Comparison of ENCODE assay signal across 14 mouse cellular contexts in genomic region chr6:146946327-146947029, GRCm38 (mm10). TPM values are rescaled to one million over a fixed set of nuclear protein-coding genes. Genes with fewer than 3 reads are reported as not detected.
DNase-seq lines count a peak whose midpoint lies in the region; ATAC-seq and TF ChIP-seq lines count a peak whose summit lies in the region.
"Had no signal": no experiment of that assay in that cellular context is flagged by ENCODE, and none has a peak within 500 bp of the region (broad histone marks: within the 10 kb centered on the region; RNA-seq: fewer than 3 reads in every experiment).

No protein-coding gene starts in this region.

- no peaks in the 10 kb centered on the region for H3K27me3 ChIP-seq in intestine, embryonic 16.5 days (replicated peaks; ENCODE audit: control insufficient read depth, insufficient read depth, low read length)
- H3K27me3 ChIP-seq in intestine, embryonic 15.5 days (replicated peaks) = no peaks in the 10 kb centered on the region
- H3K27me3 ChIP-seq in intestine, postnatal 0 days (replicated peaks; ENCODE audit: control insufficient read depth, insufficient read depth, low read length) = no peaks in the 10 kb centered on the region
- H3K27me3 ChIP-seq in stomach, postnatal 0 days (ENCODE audit: control insufficient read depth, insufficient read depth, low read length) = no peaks in the 10 kb centered on the region

- no peak overlapping the region for H3K4me2 ChIP-seq in intestine, embryonic 16.5 days (ENCODE audit: low read depth, low read length)
- H3K4me2 ChIP-seq in intestine, embryonic 15.5 days (replicated peaks) = no peak overlapping the region
- H3K4me2 ChIP-seq in intestine, postnatal 0 days (replicated peaks; ENCODE audit: low read depth) = no peak overlapping the region
- H3K4me2 ChIP-seq in stomach, postnatal 0 days (replicated peaks; ENCODE audit: low read depth) = no peak overlapping the region

- no peaks in the 10 kb centered on the region for H3K36me3 ChIP-seq in intestine, embryonic 16.5 days (ENCODE audit: control insufficient read depth, insufficient read depth, low read length)
- no peaks in the 10 kb centered on the region for H3K36me3 ChIP-seq in intestine, embryonic 15.5 days
- H3K36me3 ChIP-seq in intestine, postnatal 0 days (ENCODE audit: control insufficient read depth, insufficient read depth) = no peaks in the 10 kb centered on the region
- H3K36me3 ChIP-seq in stomach, postnatal 0 days (ENCODE audit: control insufficient read depth, insufficient read depth, low read length) = no peaks in the 10 kb centered on the region

- 0 out of 2 replicates have a peak, but pooled peaks have one; percentile 22 for ATAC-seq in intestine, embryonic 16.5 days
- no peak for ATAC-seq in intestine, embryonic 15.5 days
- no peak for ATAC-seq in intestine, postnatal 0 days
- ATAC-seq in stomach, postnatal 0 days (ENCODE audit: low FRiP score, low TSS enrichment) = peak; percentile 73
- ATAC-seq: hindbrain, embryonic 16.5 days had no signal

- 74% methylated on average over 6 of the region's 6 CpGs for WGBS in intestine, embryonic 16.5 days
- WGBS in intestine, embryonic 15.5 days = 75% methylated on average over 6 of the region's 6 CpGs
- WGBS in intestine, postnatal 0 days = 68% methylated on average over 6 of the region's 6 CpGs
- WGBS in stomach, postnatal 0 days = 66% methylated on average over 6 of the region's 6 CpGs

- H3K4me1 ChIP-seq in intestine, embryonic 16.5 days (ENCODE audit: control insufficient read depth, insufficient read depth, low read length) = peaks cover 30% of the 10 kb centered on the region
- peaks cover 28% of the 10 kb centered on the region for H3K4me1 ChIP-seq in intestine, embryonic 15.5 days (replicated peaks)
- peaks cover 18% of the 10 kb centered on the region for H3K4me1 ChIP-seq in intestine, postnatal 0 days (replicated peaks; ENCODE audit: control insufficient read depth, insufficient read depth, low read length)
- H3K4me1 ChIP-seq in stomach, postnatal 0 days (replicated peaks; ENCODE audit: control insufficient read depth, insufficient read depth) = peaks cover 16% of the 10 kb centered on the region

- no peaks in the 10 kb centered on the region for H3K9me3 ChIP-seq in intestine, embryonic 16.5 days (ENCODE audit: control insufficient read depth, low read length)
- H3K9me3 ChIP-seq in intestine, embryonic 15.5 days = no peaks in the 10 kb centered on the region
- H3K9me3 ChIP-seq in intestine, postnatal 0 days (ENCODE audit: control insufficient read depth) = no peaks in the 10 kb centered on the region
- no peaks in the 10 kb centered on the region for H3K9me3 ChIP-seq in stomach, postnatal 0 days (ENCODE audit: control insufficient read depth, low read length)

- peak overlapping the region; percentile 14; the same call in 1 of the 2 replicates for H3K27ac ChIP-seq in intestine, embryonic 16.5 days (ENCODE audit: low read length)
- no peak overlapping the region for H3K27ac ChIP-seq in intestine, embryonic 15.5 days
- H3K27ac ChIP-seq in intestine, postnatal 0 days (ENCODE audit: low read depth, low read length) = peak overlapping the region; percentile 46
- peak overlapping the region; percentile 74 for H3K27ac ChIP-seq in stomach, postnatal 0 days (replicated peaks)
- H3K27ac ChIP-seq: macrophage had no signal

- H3K4me3 ChIP-seq in intestine, embryonic 16.5 days (ENCODE audit: low read length) = no peak overlapping the region
- no peak overlapping the region for H3K4me3 ChIP-seq in intestine, embryonic 15.5 days (replicated peaks)
- H3K4me3 ChIP-seq in intestine, postnatal 0 days (ENCODE audit: low read depth, low read length) = no peak overlapping the region
- H3K4me3 ChIP-seq in stomach, postnatal 0 days (ENCODE audit: low read depth, low read length) = no peak overlapping the region

- H3K9ac ChIP-seq in intestine, embryonic 16.5 days (ENCODE audit: low read depth, low read length) = no peak overlapping the region
- no peak overlapping the region for H3K9ac ChIP-seq in intestine, embryonic 15.5 days
- no peak overlapping the region for H3K9ac ChIP-seq in intestine, postnatal 0 days (ENCODE audit: low read depth, low read length)
- no peak overlapping the region for H3K9ac ChIP-seq in stomach, postnatal 0 days (ENCODE audit: low read length)

- TF ChIP-seq CTCF in intestine, postnatal 0 days (IDR thresholded peaks at IDR 0.05; ENCODE audit: low read depth) = no peak
- no peak for TF ChIP-seq CTCF in stomach, postnatal 0 days (IDR thresholded peaks at IDR 0.05; ENCODE audit: low read depth)

- peak; percentile 46 for DNase-seq in liver
- peak; percentile 36 for DNase-seq in stomach, postnatal 0 days (ENCODE audit: low spot score)
- DNase-seq in spleen, postnatal 10 days (ENCODE audit: low spot score in 2 of 2) = no peak
- no peak for DNase-seq in cerebellum, postnatal 4 days (ENCODE audit: low spot score in 2 of 2)
- DNase-seq: adrenal gland, postnatal 36 days; cerebellum, adult 18-20 months; right cerebral cortex, postnatal 14 days had no signal

- no peak for TF ChIP-seq EP300 in stomach, postnatal 0 days (optimal IDR thresholded peaks at IDR 0.05)

RNA-seq across cellular contexts. Expression of gene 1700034J05Rik, which starts 7.7 kb away (rescaled TPM):
- polyA plus RNA-seq in intestine, embryonic 16.5 days (2015; fragmentation: Nextera tagmentation; extraction: Ambion mirVana) = 0.10 and 0.11 TPM in 2 replicates
- polyA plus RNA-seq in intestine, embryonic 15.5 days (2015; fragmentation: Nextera tagmentation; extraction: Ambion mirVana) = 0.10 and 0.21 TPM in 2 replicates
- polyA plus RNA-seq in intestine, postnatal 0 days (2015; fragmentation: Nextera tagmentation; extraction: Ambion mirVana) = 0.24 TPM in 1 of 2 replicates, not detected in the other
- 0.11 TPM in 1 of 2 replicates, not detected in the other for polyA plus RNA-seq in stomach, postnatal 0 days (2015; fragmentation: Nextera tagmentation; extraction: Ambion mirVana)
- polyA plus RNA-seq: embryonic facial prominence, embryonic 11.5 days; limb, embryonic 11.5 days; macrophage had no signal

RNA-seq across cellular contexts. Expression of gene Ppfibp1, which starts 58.2 kb away (rescaled TPM):
- 31.8 and 33.3 TPM in 2 replicates for polyA plus RNA-seq in intestine, embryonic 16.5 days (2015; fragmentation: Nextera tagmentation; extraction: Ambion mirVana)
- 35.9 and 41.5 TPM in 2 replicates for polyA plus RNA-seq in intestine, embryonic 15.5 days (2015; fragmentation: Nextera tagmentation; extraction: Ambion mirVana)
- 32.3 and 32.4 TPM in 2 replicates for polyA plus RNA-seq in intestine, postnatal 0 days (2015; fragmentation: Nextera tagmentation; extraction: Ambion mirVana)
- polyA plus RNA-seq in stomach, postnatal 0 days (2015; fragmentation: Nextera tagmentation; extraction: Ambion mirVana) = 26.1 and 29.8 TPM in 2 replicates

Comparison
In these comparisons a context has a peak if more than half of its experiments do, and no peak if none do; other contexts are left out.
1. ATAC-seq: peak in intestine, embryonic 16.5 days (single experiment) and stomach, postnatal 0 days (single experiment); none in intestine, embryonic 15.5 days (single experiment) and intestine, postnatal 0 days (single experiment).
2. DNase-seq: peak in liver (single experiment) and stomach, postnatal 0 days (single experiment); none in spleen, postnatal 10 days (0 of 2) and cerebellum, postnatal 4 days (0 of 2).